Mouse (Mus musculus) heart, postnatal 0 days (tissue): ENCODE measurements around the gene Gm136.
"Not testable (repeated sequence)": the region's sequence is repeated elsewhere in the genome, so short reads cannot be mapped to it uniquely, and the experiment has no call there.

ENCODE experiments used
- CTCF ChIP-seq: IDR thresholded peaks from 2 replicates; pipeline ENCODE4 v1.5.1; 2016; ENCODE audit warnings: antibody characterized with exemption, control low read depth, low read depth
- EP300 ChIP-seq: IDR thresholded peaks from 2 replicates; pipeline ENCODE4 v1.6.1; 2016; ENCODE audit warnings: antibody characterized with exemption, low read depth

DNA sequence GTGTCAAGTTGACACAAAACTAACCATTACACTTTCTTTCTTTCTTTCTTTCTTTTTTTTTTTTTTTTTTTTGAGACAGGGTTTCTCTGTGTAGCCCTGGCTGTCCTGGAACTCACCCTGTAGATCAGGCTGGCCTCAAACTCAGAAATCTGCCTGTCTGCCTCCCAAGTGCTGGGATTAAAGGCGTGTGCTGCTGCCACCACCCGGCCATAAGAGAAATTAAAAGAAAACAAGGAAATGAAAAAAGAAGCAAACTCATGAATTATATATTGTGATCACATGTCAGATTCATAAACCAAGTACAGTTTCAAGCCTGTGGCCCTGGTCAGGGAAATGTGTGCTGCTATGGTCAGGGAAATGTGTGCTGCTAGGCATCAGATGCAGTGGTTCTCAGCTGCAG lies 22.6 kb downstream of the Gm136 start:
- peak; percentile 27 for TF ChIP-seq CTCF
- not testable (repeated sequence) for TF ChIP-seq EP300
